Mouse (Mus musculus) C2C12 (cell line): ENCODE results near the gene Gm20388.

Source experiments
- CEBPB ChIP-seq: IDR thresholded peaks from one replicate; pipeline ENCODE4 v1.6.1; 2011; ENCODE audit warnings: low read depth, mild to moderate bottlenecking, control low read depth, moderate library complexity
- CTCF ChIP-seq: IDR thresholded peaks from one replicate; pipeline ENCODE4 v1.5.1; 2011; ENCODE audit not compliant: control insufficient read depth, insufficient read depth, insufficient read length
- MYOD1 ChIP-seq: IDR thresholded peaks from one replicate; pipeline ENCODE4 v1.6.1; 2011; ENCODE audit warnings: low read depth; ENCODE audit not compliant: control insufficient read depth, insufficient read length

GRCm38 (mm10) chr8:123866971-123867370 is 3956.3 kb downstream of the Gm20388 start:
- peak; percentile 9 for TF ChIP-seq CEBPB
- no peak for TF ChIP-seq CTCF
- TF ChIP-seq MYOD1 = peak; percentile 17
